In the genomic region with DNA sequence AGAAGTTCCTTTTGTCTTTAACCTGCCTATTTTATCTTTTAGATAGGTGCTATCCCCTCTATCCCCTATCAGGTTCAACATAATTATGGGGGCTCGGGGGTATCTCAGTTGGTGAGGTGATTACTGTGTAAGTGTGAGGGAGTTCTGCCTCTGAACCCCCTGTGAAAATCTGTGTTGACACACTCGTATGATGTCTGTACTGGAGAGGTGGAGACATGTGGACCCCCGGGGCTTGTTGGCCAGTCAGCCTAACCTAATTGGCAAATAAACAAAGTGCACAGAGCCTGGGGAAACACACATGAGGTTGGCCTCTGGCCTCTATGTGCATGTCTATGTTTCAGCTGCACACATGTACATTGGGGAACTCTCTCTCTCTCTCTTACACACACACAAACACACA, we compare ENCODE assay signal across 23 mouse cellular contexts.
DNase-seq lines count a peak whose midpoint lies in the region; ATAC-seq and TF ChIP-seq lines count a peak whose summit lies in the region.
"Had no signal": no experiment of that assay in that cellular context is flagged by ENCODE, and none has a peak within 500 bp of the region (broad histone marks: within the 10 kb centered on the region; RNA-seq: fewer than 3 reads in every experiment).

No protein-coding gene starts in this region.

- intact Hi-C loops in gastrocnemius, adult 2 months (cut with DNase I): no loop called here

- H3K9me3 ChIP-seq in kidney, embryonic 16.5 days (ENCODE audit: low read length): no peaks in the 10 kb centered on the region
- H3K9me3 ChIP-seq in midbrain, embryonic 11.5 days (ENCODE audit: control insufficient read depth, low read length): no peaks in the 10 kb centered on the region
- no peaks in the 10 kb centered on the region for H3K9me3 ChIP-seq in neural tube, embryonic 13.5 days
- H3K9me3 ChIP-seq: embryonic facial prominence, embryonic 15.5 days; limb, embryonic 15.5 days; liver, embryonic 15.5 days; lung, embryonic 15.5 days; stomach, embryonic 15.5 days had no signal

- H3K4me2 ChIP-seq in kidney, embryonic 16.5 days (replicated peaks; ENCODE audit: low read depth, low read length): 0 out of 2 replicates have a peak overlapping the region, but pooled peaks have one; percentile 4
- no peak overlapping the region for H3K4me2 ChIP-seq in midbrain, embryonic 11.5 days
- H3K4me2 ChIP-seq in neural tube, embryonic 13.5 days: no peak overlapping the region
- H3K4me2 ChIP-seq: embryonic facial prominence, embryonic 15.5 days; heart, embryonic 11.5 days; limb, embryonic 15.5 days; liver, embryonic 15.5 days; lung, embryonic 15.5 days; stomach, embryonic 15.5 days had no signal

- DNase-seq in cerebellum, postnatal 10 days: peak; percentile 45 to 53
- no peak for DNase-seq in cerebellum, adult 11-12 months
- DNase-seq in kidney, adult 9 months: no peak
- DNase-seq in midbrain, embryonic 11.5 days (ENCODE audit: low spot score, missing footprints): peak; percentile 81
- DNase-seq in yolk sac, embryonic 10.5 days (ENCODE audit: low spot score): no peak
- no peak for DNase-seq in gastrocnemius, adult 2 months
- DNase-seq: cerebellum, adult 8-10 months; layer of hippocampus, adult 9-11 months; thymus, adult 18-20 months; thymus, postnatal 36 days had no signal

- no peak for ATAC-seq in kidney, embryonic 16.5 days (ENCODE audit: low FRiP score, low TSS enrichment)
- no peak for ATAC-seq in midbrain, embryonic 11.5 days (ENCODE audit: low FRiP score)
- no peak for ATAC-seq in neural tube, embryonic 13.5 days (ENCODE audit: low read depth)
- ATAC-seq: activated CD4-positive, CD25-positive, alpha-beta regulatory T cell, adult 4 months; forebrain, embryonic 14.5 days; intestine, embryonic 16.5 days had no signal

- H3K4me3 ChIP-seq in kidney, embryonic 16.5 days (ENCODE audit: low read length): no peak overlapping the region
- no peak overlapping the region for H3K4me3 ChIP-seq in midbrain, embryonic 11.5 days (ENCODE audit: low read depth, low read length)
- H3K4me3 ChIP-seq in neural tube, embryonic 13.5 days: no peak overlapping the region
- H3K4me3 ChIP-seq in gastrocnemius, adult 2 months: no peak overlapping the region
- H3K4me3 ChIP-seq: embryonic facial prominence, embryonic 15.5 days; left cerebral cortex, adult 2 months; limb, embryonic 15.5 days; liver, embryonic 15.5 days; lung, embryonic 15.5 days; stomach, embryonic 15.5 days had no signal

- no peaks in the 10 kb centered on the region for H3K36me3 ChIP-seq in kidney, embryonic 16.5 days (ENCODE audit: insufficient read depth, low read length)
- no peaks in the 10 kb centered on the region for H3K36me3 ChIP-seq in midbrain, embryonic 11.5 days (ENCODE audit: control insufficient read depth, insufficient read depth, low read length)
- no peaks in the 10 kb centered on the region for H3K36me3 ChIP-seq in neural tube, embryonic 13.5 days
- H3K36me3 ChIP-seq: embryonic facial prominence, embryonic 15.5 days; limb, embryonic 15.5 days; liver, embryonic 15.5 days; lung, embryonic 15.5 days; stomach, embryonic 15.5 days had no signal

- peaks cover 13% of the 10 kb centered on the region for H3K4me1 ChIP-seq in kidney, embryonic 16.5 days (ENCODE audit: insufficient read depth, low read length)
- peaks cover under 1% of the 10 kb centered on the region for H3K4me1 ChIP-seq in midbrain, embryonic 11.5 days (ENCODE audit: control insufficient read depth, insufficient read depth, low read length)
- peaks cover 38% of the 10 kb centered on the region for H3K4me1 ChIP-seq in neural tube, embryonic 13.5 days (replicated peaks)
- H3K4me1 ChIP-seq: limb, embryonic 15.5 days; liver, embryonic 15.5 days; lung, embryonic 15.5 days; stomach, embryonic 15.5 days had no signal

- no peaks in the 10 kb centered on the region for H3K27me3 ChIP-seq in kidney, embryonic 16.5 days (ENCODE audit: insufficient read depth, low read length)
- no peaks in the 10 kb centered on the region for H3K27me3 ChIP-seq in midbrain, embryonic 11.5 days (ENCODE audit: control insufficient read depth, insufficient read depth, low read length)
- H3K27me3 ChIP-seq in neural tube, embryonic 13.5 days: no peaks in the 10 kb centered on the region
- H3K27me3 ChIP-seq: embryonic facial prominence, embryonic 15.5 days; limb, embryonic 15.5 days; liver, embryonic 15.5 days; lung, embryonic 15.5 days; stomach, embryonic 15.5 days had no signal

- no peak for TF ChIP-seq CTCF in gastrocnemius, adult 2 months (IDR thresholded peaks at IDR 0.05)

- H3K27ac ChIP-seq in kidney, embryonic 16.5 days (ENCODE audit: low read length): no peak overlapping the region
- no peak overlapping the region for H3K27ac ChIP-seq in midbrain, embryonic 11.5 days (ENCODE audit: low read depth, low read length)
- peak overlapping the region; percentile 85 for H3K27ac ChIP-seq in neural tube, embryonic 13.5 days (replicated peaks)
- H3K27ac ChIP-seq in gastrocnemius, adult 2 months: no peak overlapping the region
- H3K27ac ChIP-seq: embryonic facial prominence, embryonic 15.5 days; left cerebral cortex, adult 2 months; limb, embryonic 15.5 days; liver, embryonic 15.5 days; lung, embryonic 15.5 days; macrophage; stomach, embryonic 15.5 days had no signal

- no peak overlapping the region for H3K9ac ChIP-seq in kidney, embryonic 16.5 days (replicated peaks; ENCODE audit: low read length)
- no peak overlapping the region for H3K9ac ChIP-seq in midbrain, embryonic 11.5 days (ENCODE audit: low read length)
- no peak overlapping the region for H3K9ac ChIP-seq in neural tube, embryonic 13.5 days
- H3K9ac ChIP-seq: embryonic facial prominence, embryonic 15.5 days; limb, embryonic 15.5 days; liver, embryonic 15.5 days; lung, embryonic 15.5 days; stomach, embryonic 15.5 days had no signal

- 42% methylated on average over 3 of the region's 3 CpGs for WGBS in kidney, embryonic 16.5 days
- 72% methylated on average over 3 of the region's 3 CpGs for WGBS in midbrain, embryonic 11.5 days
- 55% methylated on average over 3 of the region's 3 CpGs for WGBS in neural tube, embryonic 13.5 days

Comparison
In these comparisons a context has a peak if more than half of its experiments do, and no peak if none do; other contexts are left out.
1. DNase-seq: peak in cerebellum, postnatal 10 days (2 of 2) and midbrain, embryonic 11.5 days (single experiment); none in cerebellum, adult 11-12 months (single experiment), kidney, adult 9 months (single experiment), yolk sac, embryonic 10.5 days (single experiment) and gastrocnemius, adult 2 months (single experiment).